Mouse (Mus musculus) midbrain, embryonic 14.5 days (tissue): ENCODE results near the gene Mrpl48. TPM values are rescaled to one million over a fixed set of nuclear protein-coding genes. Genes with fewer than 3 reads are reported as not detected.

ENCODE experiments used
- ATAC-seq: fragments of 200-750 bp; cut with Nextera tagmentation; 2 replicates; pipeline ENCODE4 v1.8.0; 2017; ENCODE audit warnings: moderate number of reproducible peaks, moderate library complexity; ENCODE audit not compliant: low FRiP score, low TSS enrichment
- DNase-seq: peaks from one replicate; pipeline ENCODE4 v3.0.0-alpha.2; 2015
- H3K27ac ChIP-seq: fragments of 300-500 bp; sonication (generic); replicated peaks from 2 replicates; pipeline ENCODE4 v1.5.1; 2014; ENCODE audit warnings: mild to moderate bottlenecking, low read depth, low read length, moderate library complexity
- H3K27me3 ChIP-seq: fragments of 300-500 bp; sonication (generic); 2 replicates; pipeline ENCODE4 v1.6.1; 2014; ENCODE audit warnings: low read length, control low read depth, mixed read lengths; ENCODE audit not compliant: control insufficient read depth, insufficient read depth
- H3K36me3 ChIP-seq: fragments of 300-500 bp; sonication (generic); 2 replicates; pipeline ENCODE4 v1.6.1; 2014; ENCODE audit warnings: low read length, control low read depth; ENCODE audit not compliant: control insufficient read depth, insufficient read depth
- H3K4me1 ChIP-seq: fragments of 300-500 bp; sonication (generic); 2 replicates; pipeline ENCODE4 v1.6.1; 2014; ENCODE audit warnings: mild to moderate bottlenecking, antibody characterized with exemption, low read length, control low read depth; ENCODE audit not compliant: control insufficient read depth, insufficient read depth
- H3K4me2 ChIP-seq: fragments of 300-500 bp; sonication (generic); 2 replicates; pipeline ENCODE4 v1.6.1; 2014; ENCODE audit warnings: mild to moderate bottlenecking, low read length, moderate library complexity
- H3K4me3 ChIP-seq: fragments of 300-500 bp; sonication (generic); replicated peaks from 2 replicates; pipeline ENCODE4 v1.5.1; 2014; ENCODE audit warnings: low read depth, low read length
- H3K9ac ChIP-seq: fragments of 300-500 bp; sonication (generic); replicated peaks from 2 replicates; pipeline ENCODE4 v1.6.1; 2014; ENCODE audit warnings: mild to moderate bottlenecking, low read length, moderate library complexity
- H3K9me3 ChIP-seq: fragments of 300-500 bp; sonication (generic); 2 replicates; pipeline ENCODE4 v1.6.1; 2016; ENCODE audit warnings: low read length, control low read depth, mixed read lengths; ENCODE audit not compliant: control insufficient read depth
- WGBS: fragments of 180-500 bp; shearing (Covaris S2); extraction: QIAGEN DNeasy Blood & Tissue Kit; methylation state at CpG from one replicate; pipeline ENCODE4 v1.1.7; 2014; 5-methylcytosine and 5-hydroxymethylcytosine counted together
- polyA plus RNA-seq: library from polyadenylated mRNA; unstranded; fragments of >200 nt; fragmentation: Nextera tagmentation; extraction: Ambion mirVana; gene quantifications from 2 replicates; pipeline ENCODE4 v1.2.1, GENCODE M21; 2014

The Mrpl48 gene
- polyA plus RNA-seq, 1 experiment from 2014 or later = 91.3 TPM

DNA sequence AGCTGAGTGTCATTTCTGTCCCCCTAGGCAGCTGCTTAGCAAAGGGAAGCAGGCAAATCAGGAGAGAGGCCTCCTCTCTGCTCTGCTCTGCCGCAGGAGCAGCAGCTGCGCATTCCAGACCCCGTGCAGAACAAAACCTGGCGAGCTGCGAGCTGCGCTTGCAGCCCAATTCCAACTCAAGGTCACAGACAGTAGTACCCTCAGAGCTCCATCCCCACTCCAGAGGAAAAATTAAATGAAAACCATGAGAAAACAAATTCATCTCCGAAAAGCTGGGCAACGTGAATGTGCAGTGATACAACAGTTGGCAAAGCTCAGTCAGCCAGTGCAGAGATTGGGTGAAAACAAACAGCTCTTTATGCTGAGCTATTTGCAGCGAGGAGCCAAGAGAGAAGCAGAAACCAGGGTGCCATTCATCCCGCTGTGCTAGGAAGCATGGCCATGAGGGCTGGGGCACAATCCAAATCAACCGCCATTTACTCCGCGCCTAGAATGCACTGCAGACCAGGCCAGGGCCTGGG lies 52.6 kb downstream of the Mrpl48 start:
- peak overlapping the region; percentile 27; the same call in 1 of the 2 replicates for H3K9ac ChIP-seq
- peak; percentile 62; the same call in 1 of the 2 replicates for ATAC-seq

DNA sequence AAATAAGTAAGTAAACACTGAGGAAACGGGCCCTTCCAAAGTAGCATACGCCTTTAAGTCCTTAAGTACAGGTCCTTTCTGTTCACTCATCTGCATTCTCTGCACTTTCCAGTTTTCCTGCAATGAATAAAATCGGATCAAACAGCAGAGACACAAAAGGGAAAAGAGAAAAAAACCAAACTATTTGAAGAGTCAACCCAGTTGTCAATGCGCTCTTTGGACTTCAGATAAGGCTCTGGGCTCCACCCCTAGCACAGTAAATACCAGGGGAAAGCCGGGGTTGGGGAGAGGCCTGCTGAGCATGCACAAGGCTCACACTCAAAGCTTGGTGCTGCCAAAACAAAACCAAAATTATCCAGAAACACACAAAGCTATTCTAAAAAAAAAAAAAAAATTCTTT lies 53.2 kb downstream of the Mrpl48 start:
- H3K4me3 ChIP-seq = no peak overlapping the region
- no peaks in the 10 kb centered on the region for H3K9me3 ChIP-seq
- H3K27ac ChIP-seq = peak overlapping the region; percentile 90
- no peak overlapping the region; the same call in 1 of the 2 replicates for H3K9ac ChIP-seq
- 0 out of 2 replicates have a peak, but pooled peaks cover 6% of the 10 kb centered on the region for H3K36me3 ChIP-seq
- H3K4me1 ChIP-seq = peaks cover 9% of the 10 kb centered on the region; the same call in 1 of the 2 replicates
- no peaks in the 10 kb centered on the region for H3K27me3 ChIP-seq
- DNase-seq (peak; percentile 33), ATAC-seq (no peak)
- 49% methylated on average over 5 of the region's 5 CpGs for WGBS
- no peak overlapping the region for H3K4me2 ChIP-seq

More for the DNA sequence above, 52.6 kb downstream of the Mrpl48 start:
- Histone ChIP-seq H3K36me3 (0 out of 2 replicates have a peak, but pooled peaks cover 6% of the 10 kb centered on the region), H3K4me2 (peak overlapping the region; percentile 29; the same call in 1 of the 2 replicates), H3K27me3 (no peaks in the 10 kb centered on the region), H3K9me3 (no peaks in the 10 kb centered on the region), H3K4me1 (peaks cover 9% of the 10 kb centered on the region; the same call in 1 of the 2 replicates), H3K4me3 (no peak overlapping the region), H3K27ac (peak overlapping the region; percentile 90)
- WGBS = 21% methylated on average over 13 of the region's 13 CpGs
- DNase-seq = peak; percentile 74

DNA sequence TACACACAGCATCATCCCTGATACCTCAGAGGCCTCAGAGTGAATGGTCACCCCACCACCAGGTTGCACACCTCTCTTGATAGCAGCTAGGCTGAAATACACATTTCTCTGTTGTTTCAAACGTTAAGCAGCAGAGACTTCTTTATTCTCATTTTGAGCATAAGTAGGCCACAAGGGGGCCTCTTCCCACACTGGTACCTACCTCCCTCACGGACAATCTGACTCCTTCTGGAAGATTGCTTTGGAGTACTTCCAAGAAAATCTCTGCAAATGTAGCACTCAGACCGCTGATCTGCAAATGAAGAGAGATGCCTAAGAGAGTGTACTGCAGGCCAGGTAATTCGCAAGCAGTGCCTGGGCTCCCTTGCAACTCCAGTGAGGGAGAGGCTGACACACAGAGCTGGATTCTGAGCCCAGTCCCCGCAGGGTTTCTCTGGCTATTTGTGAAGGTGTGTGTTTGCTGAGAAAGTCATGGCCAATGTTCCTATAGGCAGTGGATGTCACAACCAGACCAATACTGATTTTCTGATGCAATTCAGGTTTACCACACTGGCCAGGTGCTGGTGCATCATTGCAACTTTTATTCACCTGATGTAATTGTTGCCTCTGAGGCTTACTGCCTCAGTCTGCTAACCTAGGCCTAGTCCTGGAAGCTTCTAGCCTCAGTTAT lies 57.6 kb downstream of the Mrpl48 start:
- Histone ChIP-seq H3K27me3 (no peaks in the 10 kb centered on the region), H3K4me3 (no peak overlapping the region), H3K9me3 (no peaks in the 10 kb centered on the region), H3K4me1 (peaks cover 5% of the 10 kb centered on the region; the same call in 1 of the 2 replicates), H3K36me3 (peaks cover 18% of the 10 kb centered on the region), H3K27ac (no peak overlapping the region), H3K9ac (no peak overlapping the region), H3K4me2 (no peak overlapping the region)
- WGBS = 66% methylated on average over 5 of the region's 5 CpGs
- DNase-seq (peak; percentile 62), ATAC-seq (no peak)

DNA sequence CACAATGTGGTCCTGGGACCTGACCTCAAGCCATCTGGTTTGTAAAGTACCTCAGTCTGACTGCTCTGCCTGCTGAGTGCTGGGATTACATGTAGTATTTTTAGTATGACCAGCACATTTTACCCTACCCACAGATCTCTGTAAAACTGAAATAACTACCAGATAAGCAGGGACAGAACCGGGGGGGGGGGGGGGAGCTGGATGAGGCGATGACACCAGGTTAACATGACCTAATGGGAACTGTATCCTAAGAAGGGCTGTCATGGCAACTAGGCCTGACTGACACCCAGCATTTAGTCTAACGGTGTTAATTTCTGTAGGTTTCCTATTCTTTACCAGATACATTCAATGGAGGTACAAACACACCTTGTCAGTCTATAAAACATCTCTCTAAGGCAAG lies 58.3 kb downstream of the Mrpl48 start:
- no peak for ATAC-seq

DNA sequence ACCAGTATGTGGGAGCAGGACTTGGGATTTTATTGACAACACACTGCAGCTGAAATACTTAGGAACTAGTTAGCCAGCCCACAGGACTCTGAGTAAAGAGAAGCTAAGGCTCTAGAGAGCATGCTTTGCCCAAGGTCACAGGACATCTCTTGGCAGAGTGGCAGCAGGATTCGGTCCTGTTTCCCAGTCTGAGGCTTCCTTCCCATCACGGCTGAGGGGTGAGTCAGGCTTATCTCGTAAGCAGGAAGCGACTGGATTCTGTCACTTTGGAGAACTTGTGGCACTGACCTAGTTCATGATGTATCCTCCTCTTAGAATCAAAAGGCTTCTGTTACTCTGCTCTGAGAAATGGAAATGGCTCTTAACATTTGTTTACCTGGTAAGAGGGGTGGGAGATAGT lies 60.5 kb downstream of the Mrpl48 start:
- ATAC-seq (no peak), DNase-seq (no peak)
- H3K4me3 ChIP-seq = no peak overlapping the region
- H3K4me2 ChIP-seq = no peak overlapping the region
- no peak overlapping the region for H3K27ac ChIP-seq
- no peaks in the 10 kb centered on the region for H3K9me3 ChIP-seq
- no peaks in the 10 kb centered on the region for H3K4me1 ChIP-seq
- 86% methylated on average over 4 of the region's 4 CpGs for WGBS
- no peak overlapping the region for H3K9ac ChIP-seq
- H3K36me3 ChIP-seq = peaks cover 18% of the 10 kb centered on the region
- H3K27me3 ChIP-seq = no peaks in the 10 kb centered on the region

More for the DNA sequence above, 58.3 kb downstream of the Mrpl48 start:
- Histone ChIP-seq H3K27me3 (no peaks in the 10 kb centered on the region), H3K4me1 (no peaks in the 10 kb centered on the region), H3K4me3 (no peak overlapping the region), H3K36me3 (peaks cover 18% of the 10 kb centered on the region), H3K9me3 (no peaks in the 10 kb centered on the region), H3K27ac (no peak overlapping the region), H3K4me2 (no peak overlapping the region), H3K9ac (no peak overlapping the region)
- WGBS = 84% methylated on average over 3 of the region's 3 CpGs
- no peak for DNase-seq

DNA sequence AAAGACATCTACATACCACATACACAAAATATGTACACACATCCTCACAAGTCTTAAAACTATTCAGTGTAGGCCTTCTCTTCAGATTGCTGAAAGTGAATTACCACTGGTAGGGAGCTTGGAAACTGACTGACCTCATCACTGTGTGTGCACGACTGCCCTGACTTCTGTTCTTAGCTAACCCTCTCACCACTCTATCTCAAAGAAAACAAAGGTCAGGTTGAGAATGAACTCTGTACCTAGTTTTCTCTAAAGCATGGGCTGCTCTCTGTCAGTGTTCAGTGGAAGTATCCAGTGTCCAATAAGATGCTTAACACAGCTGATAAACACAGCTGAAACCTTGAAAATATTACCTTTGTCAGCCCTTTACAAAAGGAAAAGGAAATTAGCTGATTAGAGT lies 63.7 kb downstream of the Mrpl48 start:
- 71% methylated on average over 1 of the region's 1 CpGs for WGBS
- H3K9me3 ChIP-seq = no peaks in the 10 kb centered on the region
- no peaks in the 10 kb centered on the region for H3K4me1 ChIP-seq
- ATAC-seq = no peak
- no peak overlapping the region for H3K27ac ChIP-seq
- no peak overlapping the region for H3K4me3 ChIP-seq
- no peaks in the 10 kb centered on the region for H3K27me3 ChIP-seq
- no peak overlapping the region for H3K9ac ChIP-seq
- H3K4me2 ChIP-seq = no peak overlapping the region
- peaks cover 25% of the 10 kb centered on the region for H3K36me3 ChIP-seq
- no peak for DNase-seq

DNA sequence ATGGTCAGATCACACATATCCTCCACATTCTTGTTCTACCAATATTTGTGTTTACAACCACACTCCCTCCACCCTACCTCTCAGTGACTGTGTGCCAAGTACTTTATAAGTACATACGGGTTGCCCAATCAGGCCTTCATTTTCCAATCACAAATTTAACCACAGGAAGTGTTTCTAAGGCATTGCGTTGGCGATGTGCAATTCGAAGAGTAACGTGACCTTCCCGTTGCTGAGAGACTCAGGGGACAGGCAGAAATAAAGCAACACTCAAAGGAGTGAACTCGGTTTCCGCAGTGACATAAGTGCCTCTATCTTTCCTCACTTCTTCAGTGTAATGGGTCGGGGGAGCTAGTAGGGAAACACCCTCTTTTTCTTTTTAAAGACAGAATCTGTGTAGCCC lies 68.6 kb downstream of the Mrpl48 start:
- WGBS = 97% methylated on average over 9 of the region's 9 CpGs
- Histone ChIP-seq H3K27ac (no peak overlapping the region), H3K9ac (no peak overlapping the region), H3K4me2 (no peak overlapping the region), H3K4me1 (peaks cover 10% of the 10 kb centered on the region), H3K36me3 (peaks cover 16% of the 10 kb centered on the region), H3K27me3 (no peaks in the 10 kb centered on the region), H3K4me3 (no peak overlapping the region), H3K9me3 (no peaks in the 10 kb centered on the region)
- no peak for ATAC-seq
- no peak for DNase-seq

DNA sequence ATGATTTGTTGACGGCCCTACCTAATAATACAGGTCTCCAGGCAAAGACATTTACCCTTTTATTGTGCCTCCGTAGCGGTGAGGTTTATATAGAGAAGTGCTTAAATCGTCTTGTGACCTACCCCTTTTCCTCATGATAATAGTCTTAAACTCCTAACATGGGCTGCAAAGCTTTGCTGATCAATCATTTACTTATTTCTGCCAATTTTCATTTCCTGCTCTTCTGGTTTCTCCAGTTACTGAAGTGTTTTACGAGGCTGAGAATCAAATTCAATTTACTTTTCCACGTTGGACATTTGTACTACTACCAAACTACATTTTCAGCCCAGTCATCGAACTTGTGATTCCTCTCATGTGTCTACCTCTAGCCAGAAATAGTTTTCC lies 70.6 kb downstream of the Mrpl48 start:
- H3K9me3 ChIP-seq = no peaks in the 10 kb centered on the region
- H3K27ac ChIP-seq = peak overlapping the region; percentile 85; the same call in 1 of the 2 replicates
- DNase-seq (no peak), ATAC-seq (no peak)
- peak overlapping the region; percentile 73 for H3K4me2 ChIP-seq
- peak overlapping the region; percentile 70 for H3K9ac ChIP-seq
- H3K4me1 ChIP-seq = peaks cover 10% of the 10 kb centered on the region
- H3K4me3 ChIP-seq = peak overlapping the region; percentile 60
- no peaks in the 10 kb centered on the region for H3K27me3 ChIP-seq
- H3K36me3 ChIP-seq = peaks cover 16% of the 10 kb centered on the region
- 38% methylated on average over 7 of the region's 7 CpGs for WGBS
